17 mouse cellular contexts compared by ENCODE assay signal in the genomic region with DNA sequence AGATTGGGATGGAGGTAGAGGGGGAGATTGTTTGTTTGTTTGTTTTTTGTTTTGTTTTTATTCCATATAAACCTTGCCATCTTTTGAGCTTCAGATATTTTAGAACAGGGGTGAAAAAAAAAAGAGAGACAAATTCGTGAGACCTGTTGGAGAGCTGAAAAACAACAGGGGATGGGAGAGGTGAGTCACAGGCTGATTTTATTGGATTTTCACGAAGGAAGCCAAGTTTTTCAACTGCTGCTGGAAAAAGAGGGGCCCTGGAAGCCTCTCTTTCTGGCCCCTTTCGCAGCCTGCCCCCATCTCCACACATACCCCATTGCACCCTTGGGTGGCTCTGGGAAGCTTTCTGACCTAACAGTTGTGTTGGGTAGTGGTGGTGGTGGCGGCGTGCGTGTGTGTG.
"Had no signal": no experiment of that assay in that cellular context is flagged by ENCODE, and none has a peak within 500 bp of the region (broad histone marks: within the 10 kb centered on the region; RNA-seq: fewer than 3 reads in every experiment).

No protein-coding gene starts in this region.

- H3K4me3 ChIP-seq: midbrain, embryonic 13.5 days; midbrain, embryonic 15.5 days; myocyte; neural tube, embryonic 13.5 days; neural tube, embryonic 15.5 days; stomach, embryonic 15.5 days had no signal

- H3K27ac ChIP-seq: midbrain, embryonic 13.5 days; midbrain, embryonic 15.5 days; neural tube, embryonic 13.5 days; neural tube, embryonic 15.5 days; stomach, embryonic 15.5 days; stomach, postnatal 0 days had no signal

- DNase-seq: lung, adult 18-20 months; lung, embryonic 14.5 days; lung, postnatal 10 days; lung, postnatal 4 days; right cerebral cortex, postnatal 25 days; right cerebral cortex, postnatal 4 days; thymus, adult 2 months; thymus, postnatal 25 days; thymus, postnatal 4 days had no signal

- H3K9ac ChIP-seq: lung, embryonic 14.5 days; midbrain, embryonic 13.5 days; midbrain, embryonic 15.5 days; neural tube, embryonic 13.5 days; neural tube, embryonic 15.5 days; stomach, embryonic 15.5 days had no signal

- H3K4me2 ChIP-seq: lung, embryonic 14.5 days; midbrain, embryonic 11.5 days; midbrain, embryonic 13.5 days; midbrain, embryonic 15.5 days; neural tube, embryonic 13.5 days; neural tube, embryonic 15.5 days; stomach, embryonic 15.5 days had no signal

- H3K27me3 ChIP-seq: midbrain, embryonic 13.5 days; midbrain, embryonic 15.5 days; neural tube, embryonic 13.5 days; neural tube, embryonic 15.5 days; stomach, embryonic 15.5 days had no signal

- H3K36me3 ChIP-seq: midbrain, embryonic 15.5 days; neural tube, embryonic 15.5 days; stomach, embryonic 15.5 days had no signal

- H3K9me3 ChIP-seq: midbrain, embryonic 13.5 days; midbrain, embryonic 15.5 days; neural tube, embryonic 13.5 days; neural tube, embryonic 15.5 days; stomach, embryonic 15.5 days had no signal

- ATAC-seq: midbrain, embryonic 13.5 days had no signal

- H3K4me1 ChIP-seq: neural tube, embryonic 13.5 days; neural tube, embryonic 15.5 days; stomach, embryonic 15.5 days had no signal
